Mouse (Mus musculus) heart, adult 18-20 months (tissue): ENCODE results near the gene Efhd1. TPM values are rescaled to one million over a fixed set of nuclear protein-coding genes. Genes with fewer than 3 reads are reported as not detected.

Experiments used
- DNase-seq, 2 experiments: peaks; one replicate each; pipeline ENCODE4 v3.0.0; 2021 to 2022; ENCODE audit warnings: mixed read lengths in 1 of 2
- long read RNA-seq, 2 experiments: library from polyadenylated mRNA; stranded (forward); transcript quantifications; one replicate each; pipeline ENCODE4 v2.0.0; 2021
- total RNA-seq, 2 experiments: library from RNA; stranded (reverse); gene quantifications; 2 replicates each; pipeline ENCODE4 v1.2.3; 2021

Gene Efhd1
- 1 to 10 TPM; 4.4 to 4.8 TPM for total RNA-seq
- long read RNA-seq, experiment 1, transcript Efhd1-201 (4 exons, 1,854 nt), result major isoform, 5 of 6 reads
- long read RNA-seq, experiment 1, partial matches to known transcripts, result 1 of 6 reads
- long read RNA-seq, experiment 1, other reads (novel, unspliced or antisense), result 0 of 6 reads
- long read RNA-seq, experiment 2, partial matches to known transcripts, result 0 of 1 reads
- long read RNA-seq, experiment 2, other reads (novel, unspliced or antisense), result 0 of 1 reads

GRCm38 (mm10) chr1:87264134-87265006, at the start of gene Efhd1:
Efhd1 (plus strand) TSS chr1:87264363.
- peak; percentile 36 to 54 for DNase-seq

- DNase-seq, result peak in 1 of 2 experiments; percentile 12
These were observed 49.4 kb upstream of the Efhd1 start for GRCm38 (mm10) chr1:87214748-87215147.

GRCm38 (mm10) chr1:87217938-87218337, 46.2 kb upstream of the Efhd1 start:
- DNase-seq, result no peak

GRCm38 (mm10) chr1:87225739-87226138, 38.4 kb upstream of the Efhd1 start:
- no peak for DNase-seq

GRCm38 (mm10) chr1:87226409-87227159, 37.6 kb upstream of the Efhd1 start:
- no peak for DNase-seq

- DNase-seq, result peak; percentile 16 to 41
These were observed 37.0 kb upstream of the Efhd1 start for GRCm38 (mm10) chr1:87227160-87227550.

- no peak for DNase-seq
These were observed 33.6 kb upstream of the Efhd1 start for GRCm38 (mm10) chr1:87230606-87231005.

- no peak for DNase-seq
These were observed 32.0 kb upstream of the Efhd1 start for GRCm38 (mm10) chr1:87232197-87232596.

GRCm38 (mm10) chr1:87239056-87239455, 25.1 kb upstream of the Efhd1 start:
- no peak for DNase-seq

GRCm38 (mm10) chr1:87243021-87243420, 21.1 kb upstream of the Efhd1 start:
- DNase-seq, result no peak

- DNase-seq, result no peak
These were observed 18.7 kb upstream of the Efhd1 start for GRCm38 (mm10) chr1:87245430-87245829.

- peak; percentile 59 to 85 for DNase-seq
These were observed 18.0 kb upstream of the Efhd1 start for GRCm38 (mm10) chr1:87245929-87246815.

- no peak for DNase-seq
These were observed 12.0 kb upstream of the Efhd1 start for GRCm38 (mm10) chr1:87252040-87252609.

GRCm38 (mm10) chr1:87255173-87255572, 9.0 kb upstream of the Efhd1 start:
- DNase-seq, result no peak

GRCm38 (mm10) chr1:87257691-87258090, 6.5 kb upstream of the Efhd1 start:
- no peak for DNase-seq

- peak; percentile 29 to 37 for DNase-seq
These were observed 5.7 kb upstream of the Efhd1 start for GRCm38 (mm10) chr1:87258484-87258883.

GRCm38 (mm10) chr1:87259316-87259715, 4.8 kb upstream of the Efhd1 start:
- DNase-seq, result no peak

GRCm38 (mm10) chr1:87263257-87263656, 906 bp upstream of the Efhd1 start:
- no peak for DNase-seq

GRCm38 (mm10) chr1:87263796-87264133, 398 bp upstream of the Efhd1 start:
- DNase-seq, result no peak

- DNase-seq, result peak in 1 of 2 experiments; percentile 20
These were observed 1.0 kb downstream of the Efhd1 start for GRCm38 (mm10) chr1:87265200-87265599.

GRCm38 (mm10) chr1:87266296-87267090, 2.3 kb downstream of the Efhd1 start:
- DNase-seq, result no peak
